Mouse (Mus musculus): ENCODE results near the gene Cox7a2l. TPM values are rescaled to one million over a fixed set of nuclear protein-coding genes. Genes with fewer than 3 reads are reported as not detected.

Gene Cox7a2l
- polyA plus RNA-seq, 1 experiment from 2014 or later, result 190 TPM

DNA sequence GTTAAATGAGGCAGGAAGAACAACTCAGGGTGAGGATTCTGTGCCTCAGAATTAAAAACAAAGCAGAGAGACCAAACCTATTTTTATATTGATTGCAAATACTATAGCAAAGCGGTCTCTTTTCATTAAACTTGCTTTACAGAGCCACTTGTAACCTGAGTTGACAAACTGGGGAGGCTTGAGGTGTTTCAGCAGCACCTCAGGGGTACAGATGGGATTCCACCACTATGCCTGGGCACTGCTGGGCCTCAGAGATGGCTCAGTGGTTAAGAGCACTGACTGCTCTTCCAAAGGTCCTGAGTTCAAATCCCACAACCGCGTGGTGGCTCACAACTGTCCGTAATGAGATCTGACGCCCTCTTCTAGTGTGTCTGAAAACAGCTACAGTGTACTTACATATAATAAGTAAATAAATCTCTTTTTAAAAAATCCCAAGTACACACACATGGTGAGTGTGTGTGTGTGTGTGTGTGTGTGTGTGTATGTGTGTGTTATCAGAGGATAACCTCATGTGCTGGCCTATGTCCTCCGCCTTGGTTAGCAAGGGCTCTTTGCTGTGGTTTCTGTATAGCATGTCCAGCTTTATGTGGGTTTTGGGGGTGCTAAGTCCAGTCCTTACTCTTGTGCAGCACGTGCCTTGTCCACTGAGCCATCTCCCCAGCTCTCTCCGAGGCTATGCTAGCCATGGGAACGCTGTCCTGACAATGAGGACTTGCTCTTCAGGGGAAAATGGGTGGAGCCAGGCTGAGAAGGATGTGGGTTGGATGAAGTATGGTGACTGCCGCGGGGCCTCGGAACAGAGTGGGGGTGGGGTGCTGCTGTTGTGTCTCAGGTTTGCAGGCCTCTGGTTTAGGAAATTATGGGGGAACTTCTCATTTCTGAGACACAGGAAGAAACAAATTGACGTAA, 9.7 kb upstream of the Cox7a2l start:
- Histone ChIP-seq H3K9me3 (ENCODE audit: low read length) (no peaks in the 10 kb centered on the region), H3K4me1 (ENCODE audit: insufficient read depth, low read depth, low read length) (peaks cover 12% of the 10 kb centered on the region; the same call in 1 of the 2 replicates), H3K9ac (replicated peaks; ENCODE audit: low read depth) (no peak overlapping the region), H3K27ac (ENCODE audit: low read length) (peak overlapping the region; percentile 43; the same call in 1 of the 2 replicates), H3K4me3 (ENCODE audit: low read depth, low read length) (peak overlapping the region; percentile 25; the same call in 1 of the 2 replicates), H3K27me3 (replicated peaks; ENCODE audit: insufficient read depth, low read length) (no peaks in the 10 kb centered on the region), H3K36me3 (ENCODE audit: insufficient read depth, low read length) (no peaks in the 10 kb centered on the region), H3K4me2 (replicated peaks; ENCODE audit: low read depth, low read length) (peak overlapping the region; percentile 55)
- WGBS, result 32% methylated on average over 13 of the region's 13 CpGs
- DNase-seq (ENCODE audit: low spot score) (peak; percentile 83), ATAC-seq (peak; percentile 89)
- TF ChIP-seq EP300 (IDR thresholded peaks at IDR 0.05), result no peak
- no peak for TF ChIP-seq CTCF (IDR thresholded peaks at IDR 0.05)

DNA sequence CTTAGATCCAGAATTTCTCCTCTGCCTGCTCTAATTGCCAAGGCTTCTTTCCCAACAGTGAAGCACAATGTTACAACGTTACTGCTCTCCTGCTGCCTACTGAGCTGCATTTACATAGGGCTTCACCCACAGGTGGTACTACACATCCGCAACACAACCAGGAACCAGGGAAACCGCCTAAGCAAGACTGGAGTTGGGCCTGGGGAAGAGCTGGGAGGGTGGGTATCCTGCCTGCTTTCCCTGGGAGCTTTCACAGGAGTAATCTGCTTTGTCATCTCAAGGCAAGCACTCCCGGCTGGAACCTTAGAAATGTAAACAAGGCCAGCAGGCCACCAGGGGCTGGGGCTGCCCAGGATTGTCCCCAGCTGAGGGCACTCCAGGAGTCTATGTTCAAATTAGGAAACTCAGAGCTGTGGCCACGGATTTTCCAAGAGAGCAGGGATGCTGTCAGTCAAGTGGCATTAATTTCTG, 9.0 kb upstream of the Cox7a2l start:
- H3K36me3 ChIP-seq (ENCODE audit: insufficient read depth, low read length), result no peaks in the 10 kb centered on the region
- H3K4me3 ChIP-seq (ENCODE audit: low read depth, low read length), result no peak overlapping the region
- no peak overlapping the region for H3K4me2 ChIP-seq (replicated peaks; ENCODE audit: low read depth, low read length)
- H3K27me3 ChIP-seq (replicated peaks; ENCODE audit: insufficient read depth, low read length), result no peaks in the 10 kb centered on the region
- ATAC-seq (no peak), DNase-seq (ENCODE audit: low spot score) (peak; percentile 40)
- H3K9ac ChIP-seq (replicated peaks; ENCODE audit: low read depth), result no peak overlapping the region
- no peaks in the 10 kb centered on the region for H3K9me3 ChIP-seq (ENCODE audit: low read length)
- WGBS, result 12% methylated on average over 5 of the region's 5 CpGs
- TF ChIP-seq EP300 (IDR thresholded peaks at IDR 0.05), result no peak
- TF ChIP-seq CTCF (IDR thresholded peaks at IDR 0.05), result peak; percentile 28; the same call in 1 of the 2 replicates
- no peak overlapping the region for H3K27ac ChIP-seq (ENCODE audit: low read length)
- peaks cover 12% of the 10 kb centered on the region; the same call in 1 of the 2 replicates for H3K4me1 ChIP-seq (ENCODE audit: insufficient read depth, low read depth, low read length)

DNA sequence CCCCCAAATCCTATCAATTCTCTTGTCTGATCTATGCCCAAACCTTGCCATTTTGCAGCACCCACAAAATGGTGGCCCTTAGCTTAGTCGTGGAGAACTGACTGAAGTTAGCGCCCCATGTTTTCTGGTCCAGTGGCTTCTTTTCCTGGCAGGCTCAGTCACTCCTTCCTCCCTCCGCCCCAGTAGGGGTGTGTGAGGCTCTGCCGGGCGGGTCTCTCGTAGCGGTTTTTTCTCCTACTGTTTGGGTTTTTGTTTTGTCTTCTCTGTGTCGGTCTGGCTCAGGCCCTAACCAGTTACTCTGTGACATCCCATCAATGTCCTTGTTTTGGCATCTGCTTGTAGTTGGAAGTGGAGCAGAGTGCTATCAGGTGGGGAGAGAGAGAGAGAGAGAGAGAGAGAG, 8.5 kb upstream of the Cox7a2l start:
- WGBS, result 12% methylated on average over 8 of the region's 8 CpGs
- no peak overlapping the region for H3K27ac ChIP-seq (ENCODE audit: low read length)
- TF ChIP-seq CTCF (IDR thresholded peaks at IDR 0.05) (no peak), EP300 (IDR thresholded peaks at IDR 0.05) (no peak)
- no peak overlapping the region for H3K9ac ChIP-seq (replicated peaks; ENCODE audit: low read depth)
- H3K4me3 ChIP-seq (ENCODE audit: low read depth, low read length), result no peak overlapping the region
- ATAC-seq, result no peak
- H3K36me3 ChIP-seq (ENCODE audit: insufficient read depth, low read length), result no peaks in the 10 kb centered on the region
- no peaks in the 10 kb centered on the region for H3K27me3 ChIP-seq (replicated peaks; ENCODE audit: insufficient read depth, low read length)
- no peaks in the 10 kb centered on the region for H3K9me3 ChIP-seq (ENCODE audit: low read length)
- peak; percentile 14 for DNase-seq (ENCODE audit: low spot score)
- H3K4me2 ChIP-seq (replicated peaks; ENCODE audit: low read depth, low read length), result no peak overlapping the region
- H3K4me1 ChIP-seq (ENCODE audit: insufficient read depth, low read depth, low read length), result peaks cover 12% of the 10 kb centered on the region; the same call in 1 of the 2 replicates

DNA sequence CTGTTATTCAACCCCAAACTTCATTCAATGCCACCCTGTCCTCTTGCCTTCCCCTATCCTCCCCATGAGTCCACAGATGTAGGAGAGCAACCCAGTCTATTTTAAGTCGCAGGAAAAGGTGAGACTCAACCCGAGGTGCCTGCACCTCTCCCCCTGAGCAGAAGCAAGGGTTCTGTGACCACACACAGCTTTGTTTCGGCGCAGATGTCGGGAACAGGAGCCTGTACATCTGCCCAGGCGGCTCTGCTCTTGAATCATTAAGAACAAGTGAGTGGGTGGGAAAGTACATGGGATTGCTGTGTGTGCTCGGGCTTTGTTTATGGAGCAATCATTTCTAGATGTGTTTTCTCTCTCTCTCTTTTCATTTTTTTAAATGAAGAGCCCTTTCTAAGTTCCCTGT, 7.6 kb upstream of the Cox7a2l start:
- TF ChIP-seq EP300 (IDR thresholded peaks at IDR 0.05) (no peak), CTCF (IDR thresholded peaks at IDR 0.05) (no peak)
- 51% methylated on average over 7 of the region's 7 CpGs for WGBS

DNA sequence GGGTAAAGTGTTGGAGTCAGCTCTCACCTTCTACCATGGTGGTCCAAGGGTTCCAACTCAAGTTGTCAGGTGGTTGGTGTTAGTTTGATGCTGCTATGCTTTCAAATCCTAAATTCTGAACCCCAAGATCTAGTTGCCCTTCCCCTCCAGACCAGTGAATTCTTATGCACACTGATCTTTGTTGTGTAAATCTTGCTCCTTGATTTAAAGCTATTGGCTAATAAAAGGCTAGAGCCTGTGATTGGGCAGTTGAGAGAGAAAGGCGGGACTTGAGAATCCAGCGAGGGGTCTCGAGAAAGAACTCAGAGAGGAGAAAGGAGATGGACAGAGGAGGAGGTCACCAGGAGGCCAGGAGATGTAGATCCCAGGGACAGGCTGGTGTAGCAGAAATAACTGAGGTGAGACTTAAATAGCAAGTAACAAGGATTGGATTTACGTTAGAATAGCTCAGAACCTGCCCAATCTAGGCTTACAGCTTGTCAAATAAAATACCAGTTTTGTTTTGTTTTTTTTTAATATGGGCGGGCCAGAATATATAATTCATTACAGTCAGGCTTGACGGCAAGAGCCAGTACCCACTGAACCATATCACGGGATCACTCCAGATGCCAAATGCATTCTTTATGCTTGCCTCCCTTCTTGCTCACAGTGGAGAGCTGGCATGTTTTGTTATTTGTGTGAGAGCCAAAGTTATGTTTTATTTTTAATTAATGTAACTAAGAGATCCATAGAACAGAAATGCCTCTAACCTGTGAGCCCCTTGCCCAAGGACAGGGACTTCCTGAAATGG, 5.7 kb upstream of the Cox7a2l start:
- Histone ChIP-seq H3K9me3 (ENCODE audit: low read length) (no peaks in the 10 kb centered on the region), H3K27me3 (replicated peaks; ENCODE audit: insufficient read depth, low read length) (no peaks in the 10 kb centered on the region), H3K36me3 (ENCODE audit: insufficient read depth, low read length) (no peaks in the 10 kb centered on the region), H3K4me3 (ENCODE audit: low read depth, low read length) (no peak overlapping the region), H3K27ac (ENCODE audit: low read length) (no peak overlapping the region), H3K9ac (replicated peaks; ENCODE audit: low read depth) (no peak overlapping the region), H3K4me1 (ENCODE audit: insufficient read depth, low read depth, low read length) (peaks cover 12% of the 10 kb centered on the region; the same call in 1 of the 2 replicates), H3K4me2 (replicated peaks; ENCODE audit: low read depth, low read length) (no peak overlapping the region)
- ATAC-seq (no peak), DNase-seq (ENCODE audit: low spot score) (no peak)
- 70% methylated on average over 7 of the region's 7 CpGs for WGBS
- TF ChIP-seq CTCF (IDR thresholded peaks at IDR 0.05) (no peak), EP300 (IDR thresholded peaks at IDR 0.05) (no peak)

More for the DNA sequence above, 7.6 kb upstream of the Cox7a2l start:
- no peak for ATAC-seq
- H3K27me3 ChIP-seq (replicated peaks; ENCODE audit: insufficient read depth, low read length), result no peaks in the 10 kb centered on the region
- no peak overlapping the region for H3K27ac ChIP-seq (ENCODE audit: low read length)
- no peaks in the 10 kb centered on the region for H3K36me3 ChIP-seq (ENCODE audit: insufficient read depth, low read length)
- DNase-seq (ENCODE audit: low spot score), result no peak
- H3K9me3 ChIP-seq (ENCODE audit: low read length), result no peaks in the 10 kb centered on the region
- no peak overlapping the region for H3K4me2 ChIP-seq (replicated peaks; ENCODE audit: low read depth, low read length)
- H3K9ac ChIP-seq (replicated peaks; ENCODE audit: low read depth), result no peak overlapping the region
- H3K4me3 ChIP-seq (ENCODE audit: low read depth, low read length), result no peak overlapping the region
- H3K4me1 ChIP-seq (ENCODE audit: insufficient read depth, low read depth, low read length), result peaks cover 12% of the 10 kb centered on the region; the same call in 1 of the 2 replicates

DNA sequence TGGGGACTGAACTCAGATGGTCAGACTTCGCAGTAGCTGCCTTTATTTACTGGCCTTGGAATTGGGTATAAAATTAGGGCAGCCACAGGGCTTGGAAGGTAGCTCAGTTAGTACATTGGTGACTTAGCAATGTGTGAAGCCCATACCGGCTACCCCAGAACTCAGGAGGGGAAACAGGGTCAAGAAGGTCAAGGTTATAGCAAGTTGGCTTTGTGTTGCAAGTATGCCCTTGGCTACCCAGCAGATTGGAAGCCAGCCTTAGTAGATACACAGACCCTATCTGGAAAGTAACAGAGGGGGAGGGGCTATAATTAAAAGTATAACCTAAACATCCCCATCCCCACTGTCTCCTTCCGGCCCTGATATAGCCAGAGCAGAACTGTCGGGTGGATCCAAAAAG, 4.8 kb upstream of the Cox7a2l start:
- DNase-seq (ENCODE audit: low spot score) (no peak), ATAC-seq (no peak)
- H3K4me2 ChIP-seq (replicated peaks; ENCODE audit: low read depth, low read length), result no peak overlapping the region
- no peaks in the 10 kb centered on the region for H3K27me3 ChIP-seq (replicated peaks; ENCODE audit: insufficient read depth, low read length)
- no peak overlapping the region for H3K27ac ChIP-seq (ENCODE audit: low read length)
- H3K9me3 ChIP-seq (ENCODE audit: low read length), result no peaks in the 10 kb centered on the region
- no peaks in the 10 kb centered on the region for H3K36me3 ChIP-seq (ENCODE audit: insufficient read depth, low read length)
- H3K9ac ChIP-seq (replicated peaks; ENCODE audit: low read depth), result no peak overlapping the region
- H3K4me1 ChIP-seq (ENCODE audit: insufficient read depth, low read depth, low read length), result peaks cover 5% of the 10 kb centered on the region; the same call in 1 of the 2 replicates
- H3K4me3 ChIP-seq (ENCODE audit: low read depth, low read length), result no peak overlapping the region
- no peak for TF ChIP-seq EP300 (IDR thresholded peaks at IDR 0.05)
- no peak for TF ChIP-seq CTCF (IDR thresholded peaks at IDR 0.05)
- 84% methylated on average over 4 of the region's 4 CpGs for WGBS
